Mouse (Mus musculus) hindbrain, embryonic 12.5 days (tissue): ENCODE measurements around the gene Zfr. TPM values are rescaled to one million over a fixed set of nuclear protein-coding genes. Genes with fewer than 3 reads are reported as not detected.
A peak's percentile ranks its signal among the peaks of the same experiment; 100 is the strongest.
"Not testable (repeated sequence)": the region's sequence is repeated elsewhere in the genome, so short reads cannot be mapped to it uniquely, and the experiment has no call there.

Source experiments
- ATAC-seq: fragments of 200-750 bp; cut with Nextera tagmentation; 2 replicates; pipeline ENCODE4 v1.8.0; 2017; ENCODE audit warnings: moderate TSS enrichment; ENCODE audit not compliant: low FRiP score
- H3K27ac ChIP-seq: fragments of 300-500 bp; sonication (generic); 2 replicates; pipeline ENCODE4 v1.5.1; 2016; ENCODE audit warnings: mild to moderate bottlenecking
- H3K27me3 ChIP-seq: fragments of 300-500 bp; sonication (generic); 2 replicates; pipeline ENCODE4 v1.6.1; 2016; ENCODE audit warnings: mild to moderate bottlenecking
- H3K36me3 ChIP-seq: fragments of 300-500 bp; sonication (generic); 2 replicates; pipeline ENCODE4 v1.6.1; 2016; ENCODE audit warnings: mild to moderate bottlenecking
- H3K4me1 ChIP-seq: fragments of 300-500 bp; sonication (generic); 2 replicates; pipeline ENCODE4 v1.6.1; 2016
- H3K4me2 ChIP-seq: fragments of 300-500 bp; sonication (generic); replicated peaks from 2 replicates; pipeline ENCODE4 v1.6.1; 2016; ENCODE audit warnings: mild to moderate bottlenecking
- H3K4me3 ChIP-seq: fragments of 300-500 bp; sonication (generic); 2 replicates; pipeline ENCODE4 v1.5.1; 2016; ENCODE audit warnings: mild to moderate bottlenecking
- H3K9ac ChIP-seq: fragments of 300-500 bp; sonication (generic); 2 replicates; pipeline ENCODE4 v1.6.1; 2016; ENCODE audit warnings: mild to moderate bottlenecking, moderate library complexity
- H3K9me3 ChIP-seq: fragments of 300-500 bp; sonication (generic); replicated peaks from 2 replicates; pipeline ENCODE4 v1.6.1; 2016; ENCODE audit warnings: mild to moderate bottlenecking
- WGBS: fragments of 180-500 bp; shearing (Covaris S2); methylation state at CpG from one replicate; pipeline ENCODE4 v1.1.7; 2016; 5-methylcytosine and 5-hydroxymethylcytosine counted together
- polyA plus RNA-seq: library from polyadenylated mRNA; unstranded; fragments of >200 nt; fragmentation: Nextera tagmentation; extraction: Ambion mirVana; gene quantifications from 2 replicates; pipeline ENCODE4 v1.2.1, GENCODE M21; 2016

Zfr gene
- polyA plus RNA-seq, 1 experiment from 2014 or later = 127 TPM

DNA sequence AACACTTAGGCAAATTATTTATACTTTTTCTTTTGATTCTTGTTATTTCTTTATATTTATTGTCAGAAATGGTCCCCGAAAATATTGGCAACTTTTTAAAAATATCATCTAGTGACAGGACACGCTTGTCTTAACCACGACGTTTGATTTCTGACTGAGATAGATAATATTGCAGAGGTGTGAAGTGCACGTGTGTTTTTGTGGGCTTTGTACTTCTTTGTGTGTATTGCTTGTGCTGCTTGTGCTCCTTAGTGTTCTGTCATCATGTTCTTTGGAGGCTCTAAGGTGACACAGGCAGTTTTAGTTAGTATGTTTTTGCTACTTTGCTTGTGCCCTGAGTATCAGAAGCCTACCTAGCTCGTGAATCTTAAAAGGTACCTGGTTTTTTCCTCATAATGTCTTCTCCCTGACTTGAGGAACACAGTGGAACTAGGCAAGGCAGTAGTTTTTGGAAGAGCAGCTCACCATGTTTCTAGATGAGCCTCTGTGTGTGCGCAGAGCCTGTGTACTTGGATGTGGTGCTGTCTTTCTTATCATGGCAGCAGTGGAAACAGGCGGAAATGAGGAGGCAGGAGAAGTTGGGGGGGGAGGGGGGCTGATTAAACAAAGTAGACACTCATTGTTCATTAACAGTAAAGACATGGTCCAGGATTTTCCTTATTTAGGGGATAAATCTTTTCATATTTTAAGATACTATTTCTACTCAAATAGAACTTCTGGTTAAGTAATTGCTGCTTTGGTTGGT, 23.5 kb downstream of the Zfr start:
- H3K9me3 ChIP-seq = no peaks in the 10 kb centered on the region
- H3K4me3 ChIP-seq = no peak overlapping the region
- no peak overlapping the region for H3K27ac ChIP-seq
- no peaks in the 10 kb centered on the region for H3K4me1 ChIP-seq
- H3K27me3 ChIP-seq = no peaks in the 10 kb centered on the region
- WGBS = 94% methylated on average over 8 of the region's 8 CpGs
- H3K4me2 ChIP-seq = no peak overlapping the region
- peaks cover 27% of the 10 kb centered on the region for H3K36me3 ChIP-seq
- ATAC-seq = no peak
- H3K9ac ChIP-seq = no peak overlapping the region

DNA sequence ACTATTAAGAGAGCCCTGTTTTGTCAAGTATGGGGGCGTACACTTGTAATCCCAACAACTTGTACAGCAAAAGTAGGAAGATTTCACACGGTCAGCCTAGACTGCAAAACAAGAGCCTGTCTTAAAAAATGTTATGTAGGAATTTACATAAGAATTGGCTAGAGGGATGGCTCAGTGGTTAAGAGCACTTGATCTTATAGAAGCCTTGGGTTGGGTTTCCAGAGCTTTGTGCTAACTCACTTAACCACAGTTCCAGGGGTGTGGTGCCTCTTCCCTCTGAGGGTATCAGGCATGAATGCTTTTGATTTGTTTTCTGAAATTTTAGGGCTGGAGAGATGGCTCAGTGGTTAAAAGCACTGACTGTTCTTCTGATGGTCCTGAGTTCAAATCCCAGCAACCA, 29.8 kb downstream of the Zfr start:
- peaks cover 41% of the 10 kb centered on the region for H3K36me3 ChIP-seq
- no peaks in the 10 kb centered on the region for H3K9me3 ChIP-seq
- no peak overlapping the region for H3K4me3 ChIP-seq
- H3K9ac ChIP-seq = no peak overlapping the region
- no peaks in the 10 kb centered on the region for H3K4me1 ChIP-seq
- H3K4me2 ChIP-seq = no peak overlapping the region
- 90% methylated on average over 2 of the region's 2 CpGs for WGBS
- no peak overlapping the region for H3K27ac ChIP-seq
- ATAC-seq = no peak
- H3K27me3 ChIP-seq = no peaks in the 10 kb centered on the region

DNA sequence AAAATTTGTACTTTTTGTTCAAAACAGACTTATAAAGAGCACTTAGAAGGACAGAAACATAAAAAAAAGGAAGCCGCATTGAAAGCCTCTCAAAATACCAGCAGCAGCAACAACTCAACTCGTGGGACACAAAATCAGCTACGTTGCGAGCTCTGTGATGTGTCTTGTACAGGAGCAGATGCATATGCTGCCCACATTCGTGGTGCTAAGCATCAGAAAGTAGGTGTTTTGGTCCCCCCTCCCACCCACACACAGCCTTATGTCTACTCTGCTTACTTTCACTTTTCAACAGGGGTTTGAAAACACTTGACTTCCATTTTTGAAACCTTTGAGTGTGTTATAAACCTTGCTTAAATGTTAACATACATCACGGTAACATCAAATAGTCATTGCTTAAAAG, 31.9 kb downstream of the Zfr start:
- H3K27me3 ChIP-seq = no peaks in the 10 kb centered on the region
- no peaks in the 10 kb centered on the region for H3K9me3 ChIP-seq
- ATAC-seq = no peak
- no peak overlapping the region for H3K9ac ChIP-seq
- peaks cover 52% of the 10 kb centered on the region for H3K36me3 ChIP-seq
- no peak overlapping the region for H3K4me2 ChIP-seq
- WGBS = 96% methylated on average over 6 of the region's 6 CpGs
- no peak overlapping the region for H3K27ac ChIP-seq
- no peak overlapping the region for H3K4me3 ChIP-seq
- no peaks in the 10 kb centered on the region for H3K4me1 ChIP-seq

DNA sequence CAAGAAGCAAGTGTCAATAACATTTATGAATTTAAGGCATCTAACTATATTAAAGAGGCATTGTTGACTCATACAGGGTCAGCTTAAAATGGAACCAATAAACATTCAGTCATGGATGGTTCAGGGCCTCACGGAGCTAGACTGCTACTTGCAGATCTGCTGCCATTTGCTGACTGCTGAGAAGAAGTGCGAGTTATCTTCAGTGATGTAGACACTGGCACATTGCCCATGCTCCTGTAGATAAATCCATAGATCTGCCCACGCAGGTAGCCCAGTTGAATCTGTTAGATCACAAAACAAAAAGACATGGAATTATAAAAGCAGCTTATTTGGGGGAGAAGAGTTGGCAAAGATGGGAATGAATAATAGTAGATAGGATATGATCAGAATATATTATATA, 36.1 kb downstream of the Zfr start:
- Histone ChIP-seq H3K4me3 (no peak overlapping the region), H3K4me2 (no peak overlapping the region), H3K36me3 (peaks cover 70% of the 10 kb centered on the region), H3K27me3 (no peaks in the 10 kb centered on the region), H3K4me1 (no peaks in the 10 kb centered on the region), H3K9ac (no peak overlapping the region), H3K27ac (no peak overlapping the region), H3K9me3 (no peaks in the 10 kb centered on the region)
- WGBS = 94% methylated on average over 3 of the region's 3 CpGs
- no peak for ATAC-seq

DNA sequence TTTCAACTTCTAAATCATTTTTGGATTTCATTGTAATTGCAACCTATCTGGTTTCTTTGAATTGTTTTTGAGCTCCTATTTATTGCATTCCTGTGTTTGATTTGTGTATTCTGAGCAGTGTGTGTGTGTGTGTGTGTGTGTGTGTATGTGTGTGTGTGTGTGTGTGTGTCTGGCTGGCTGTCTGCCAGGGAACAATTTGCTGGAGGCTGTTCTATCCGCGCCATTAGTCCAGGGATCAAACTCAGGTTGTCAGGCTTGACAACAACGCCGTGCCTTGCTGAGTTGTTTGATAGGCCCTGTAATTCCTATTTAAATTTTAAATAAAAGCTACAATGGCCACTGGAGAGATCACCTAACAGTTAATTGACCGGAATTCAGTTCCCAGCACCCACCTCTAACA, 60.5 kb downstream of the Zfr start:
- WGBS = 70% methylated on average over 5 of the region's 5 CpGs
- H3K4me2 ChIP-seq = no peak overlapping the region
- ATAC-seq = no peak

DNA sequence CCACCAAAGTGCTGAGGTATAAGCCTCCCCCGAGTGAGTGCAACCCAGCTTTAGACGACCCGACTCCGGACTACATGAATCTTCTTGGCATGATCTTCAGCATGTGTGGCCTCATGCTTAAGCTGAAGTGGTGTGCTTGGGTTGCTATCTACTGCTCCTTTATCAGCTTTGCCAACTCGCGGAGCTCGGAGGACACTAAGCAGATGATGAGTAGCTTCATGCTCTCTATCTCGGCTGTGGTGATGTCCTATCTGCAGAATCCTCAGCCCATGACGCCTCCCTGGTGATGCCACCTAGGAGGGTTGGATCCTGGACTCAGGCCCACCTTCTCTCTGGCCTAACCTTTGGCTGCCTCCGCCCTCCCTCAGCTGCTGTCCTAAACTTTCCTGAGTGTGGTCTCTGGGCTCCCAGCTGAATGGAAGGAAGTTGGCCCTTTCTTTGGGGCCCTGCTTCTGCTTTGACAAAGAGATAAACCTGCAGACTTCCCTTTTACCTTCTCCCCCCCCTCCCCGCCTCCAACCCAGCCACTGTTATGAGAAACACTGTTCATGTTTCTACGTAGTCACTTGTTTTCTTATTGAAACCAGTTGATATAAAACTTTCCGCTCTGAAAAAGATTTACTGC, 63.7 kb downstream of the Zfr start:
- not testable (repeated sequence) for H3K4me2 ChIP-seq, H3K27me3 ChIP-seq, ATAC-seq, H3K9ac ChIP-seq, H3K9me3 ChIP-seq, H3K4me3 ChIP-seq, H3K27ac ChIP-seq, H3K4me1 ChIP-seq
- peaks cover 52% of the 10 kb centered on the region for H3K36me3 ChIP-seq
- 95% methylated on average over 13 of the region's 13 CpGs for WGBS

More for the DNA sequence above, 60.5 kb downstream of the Zfr start:
- no peak overlapping the region for H3K9ac ChIP-seq
- peaks cover 62% of the 10 kb centered on the region for H3K36me3 ChIP-seq
- H3K27ac ChIP-seq = no peak overlapping the region
- H3K4me3 ChIP-seq = no peak overlapping the region
- H3K27me3 ChIP-seq = no peaks in the 10 kb centered on the region
- no peaks in the 10 kb centered on the region for H3K4me1 ChIP-seq
- H3K9me3 ChIP-seq = no peaks in the 10 kb centered on the region

DNA sequence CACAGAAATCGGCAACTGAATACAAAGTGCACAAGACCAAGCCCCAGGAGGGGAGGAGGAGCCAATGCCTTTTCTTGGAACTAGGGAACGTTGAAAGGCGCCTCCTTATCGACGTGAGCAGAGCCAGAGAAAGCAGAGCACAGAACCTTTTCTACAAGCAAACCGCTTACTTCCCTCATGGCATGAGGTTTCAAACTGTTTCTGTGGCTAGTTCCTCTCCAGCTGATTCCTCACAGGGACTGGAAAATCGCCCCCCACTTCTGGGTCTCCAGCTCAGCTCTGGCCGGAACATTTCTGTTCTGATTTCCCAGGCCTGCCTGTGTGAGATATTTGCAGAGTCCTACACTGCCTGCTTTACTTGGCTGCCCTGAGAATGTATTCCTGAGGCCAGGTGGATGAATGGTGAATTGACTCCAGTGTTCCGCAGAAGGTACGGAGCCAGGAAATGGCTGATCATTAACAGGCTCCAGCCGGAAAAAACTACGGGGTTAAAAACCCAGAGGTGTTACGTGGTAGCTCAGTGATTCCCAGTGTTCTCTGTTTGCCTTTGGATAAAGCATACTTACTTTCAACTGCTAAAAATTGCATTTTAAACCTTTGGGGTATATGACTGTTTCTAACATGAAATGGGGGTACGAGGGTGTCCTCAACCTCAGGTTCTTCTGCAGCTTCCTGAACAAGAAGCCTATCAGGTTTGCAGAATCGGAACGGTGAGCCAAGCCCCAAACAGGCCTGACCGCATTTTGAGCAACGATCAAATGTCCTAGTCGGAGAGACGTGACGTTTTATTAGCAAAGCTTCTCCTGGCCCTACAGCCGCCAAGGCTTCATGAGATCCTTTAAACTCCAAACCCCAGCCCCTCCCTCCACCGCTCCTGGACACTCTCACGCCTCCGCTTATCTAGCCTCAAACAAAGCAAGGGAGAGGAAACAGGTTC, 76.5 kb downstream of the Zfr start:
- 0 out of 2 replicates have a peak, but pooled peaks cover 3% of the 10 kb centered on the region for H3K4me1 ChIP-seq
- H3K27ac ChIP-seq = peak overlapping the region; percentile 26; the same call in 1 of the 2 replicates
- no peak overlapping the region for H3K9ac ChIP-seq
- H3K9me3 ChIP-seq = no peaks in the 10 kb centered on the region
- ATAC-seq = no peak
- no peak overlapping the region for H3K4me2 ChIP-seq
- H3K27me3 ChIP-seq = no peaks in the 10 kb centered on the region
- WGBS = 63% methylated on average over 25 of the region's 25 CpGs
- H3K36me3 ChIP-seq = peaks cover 11% of the 10 kb centered on the region; the same call in 1 of the 2 replicates
- H3K4me3 ChIP-seq = no peak overlapping the region

DNA sequence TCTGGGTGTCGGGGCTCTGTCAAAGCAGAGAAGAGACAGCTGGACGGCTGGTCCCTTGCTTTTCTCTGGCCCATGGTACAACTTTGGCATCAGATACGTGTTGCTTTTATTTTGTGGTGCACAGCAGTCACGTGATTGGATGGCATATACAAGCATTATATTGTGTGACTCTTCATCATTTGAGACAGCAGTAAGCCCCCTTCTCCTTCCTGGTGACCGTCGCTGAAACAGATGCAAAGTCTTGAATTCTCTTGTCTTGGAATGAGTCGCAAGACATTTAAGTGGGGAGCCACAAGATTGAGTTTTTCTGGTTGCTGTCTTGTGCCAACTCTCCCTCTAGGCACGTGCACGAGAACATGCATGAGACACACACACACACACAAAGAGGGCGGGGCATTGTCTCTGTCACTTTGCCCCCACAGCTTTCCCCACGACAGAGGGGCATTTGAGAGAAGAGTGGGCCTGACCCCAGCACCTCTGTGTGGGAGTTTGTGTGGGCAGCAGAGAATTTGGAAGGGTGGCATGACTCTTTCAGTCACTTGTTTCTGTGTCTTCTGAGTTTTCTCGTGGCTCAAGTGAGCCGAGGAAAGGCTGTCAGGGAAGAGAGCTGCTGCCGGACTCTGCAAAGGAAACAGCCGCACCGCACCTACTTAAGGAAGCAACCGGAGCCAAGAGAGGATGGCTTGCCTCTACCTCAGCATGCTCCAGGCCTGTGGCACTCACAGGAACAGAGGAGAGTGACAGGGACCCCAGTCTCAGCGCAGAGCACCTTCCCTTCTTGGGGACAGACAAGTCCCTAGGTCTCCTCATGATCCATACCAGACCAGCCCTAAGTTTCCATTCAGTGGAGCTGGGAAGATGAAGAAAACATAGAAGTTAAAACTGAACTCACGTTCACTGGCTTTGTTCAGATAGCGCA, 77.4 kb downstream of the Zfr start:
- H3K4me3 ChIP-seq = no peak overlapping the region
- 0 out of 2 replicates have a peak, but pooled peaks cover 3% of the 10 kb centered on the region for H3K4me1 ChIP-seq
- 76% methylated on average over 20 of the region's 20 CpGs for WGBS
- no peak for ATAC-seq
- H3K27ac ChIP-seq = peak overlapping the region; percentile 26; the same call in 1 of the 2 replicates
- H3K9ac ChIP-seq = no peak overlapping the region
- no peak overlapping the region for H3K4me2 ChIP-seq
- peaks cover 9% of the 10 kb centered on the region; the same call in 1 of the 2 replicates for H3K36me3 ChIP-seq
- no peaks in the 10 kb centered on the region for H3K9me3 ChIP-seq
- H3K27me3 ChIP-seq = no peaks in the 10 kb centered on the region

DNA sequence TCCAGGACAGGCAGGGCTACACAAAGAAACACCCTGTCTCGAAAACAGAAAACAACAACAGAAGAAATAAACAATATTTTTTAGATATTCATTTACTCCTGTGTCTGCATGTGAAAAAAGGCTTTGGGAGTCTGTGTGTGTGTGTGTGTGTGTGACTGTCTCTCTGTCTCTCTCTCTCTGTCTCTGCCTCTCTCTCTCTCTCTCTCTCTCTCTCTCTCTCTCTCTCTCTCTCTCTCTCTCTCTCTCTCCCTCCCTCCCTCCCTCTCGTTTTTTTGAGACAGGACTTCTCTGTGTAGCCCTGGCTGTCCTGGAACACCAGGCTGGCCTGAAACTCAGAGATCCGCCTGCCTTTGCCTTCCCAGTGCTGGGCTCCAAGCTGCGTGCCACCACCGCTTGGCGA, 78.3 kb downstream of the Zfr start:
- no peaks in the 10 kb centered on the region for H3K27me3 ChIP-seq
- 0 out of 2 replicates have a peak, but pooled peaks cover 3% of the 10 kb centered on the region for H3K4me1 ChIP-seq
- H3K36me3 ChIP-seq = 0 out of 2 replicates have a peak, but pooled peaks cover under 1% of the 10 kb centered on the region
- H3K27ac ChIP-seq = no peak overlapping the region
- no peak overlapping the region for H3K4me2 ChIP-seq
- 77% methylated on average over 5 of the region's 6 CpGs for WGBS
- no peak; the same call in 1 of the 2 replicates for ATAC-seq
- no peak overlapping the region for H3K4me3 ChIP-seq
- no peaks in the 10 kb centered on the region for H3K9me3 ChIP-seq
- H3K9ac ChIP-seq = no peak overlapping the region

DNA sequence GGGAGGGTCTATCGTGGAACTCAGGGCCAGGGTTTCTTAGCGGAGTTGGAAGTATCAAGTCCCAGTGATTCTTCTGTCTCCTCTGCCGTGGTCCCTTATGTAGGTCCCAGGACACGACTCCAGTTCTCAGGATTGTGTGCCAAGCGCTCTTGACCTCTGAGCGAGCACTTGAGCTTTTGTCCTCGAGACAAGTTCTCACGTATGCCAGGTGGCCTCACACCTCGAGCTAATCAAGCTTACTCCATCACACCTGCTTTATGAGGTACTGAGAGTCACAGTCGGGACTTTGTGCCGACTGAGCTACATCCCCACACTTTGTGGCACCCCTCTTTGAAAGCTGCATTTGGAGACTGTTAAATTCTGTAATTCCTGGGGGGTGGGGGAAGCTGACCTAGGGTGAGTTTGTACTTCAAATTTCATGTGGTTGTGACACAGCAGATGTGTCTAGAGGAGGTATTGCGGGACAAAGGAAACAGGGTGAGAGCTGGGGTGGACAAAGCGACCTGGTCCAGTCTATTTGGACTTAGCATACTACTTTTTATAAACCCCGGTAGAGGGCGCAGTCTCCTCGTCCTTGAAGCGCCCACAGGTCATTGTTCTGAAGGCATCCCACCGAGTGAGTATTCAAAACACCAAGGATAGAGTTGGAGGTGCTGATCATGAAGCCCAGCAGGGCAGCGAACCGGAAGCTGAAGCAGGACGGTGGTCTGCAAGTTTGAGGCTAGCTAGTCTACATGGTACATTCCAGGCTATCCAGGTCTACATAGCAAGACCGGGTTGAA, 79.0 kb downstream of the Zfr start:
- Histone ChIP-seq H3K36me3 (no peaks in the 10 kb centered on the region), H3K4me1 (0 out of 2 replicates have a peak, but pooled peaks cover 3% of the 10 kb centered on the region), H3K4me2 (peak overlapping the region; percentile 19; the same call in 1 of the 2 replicates), H3K4me3 (no peak overlapping the region), H3K9me3 (no peaks in the 10 kb centered on the region), H3K9ac (no peak overlapping the region), H3K27me3 (no peaks in the 10 kb centered on the region), H3K27ac (no peak overlapping the region)
- peak; percentile 81 for ATAC-seq
- 38% methylated on average over 22 of the region's 22 CpGs for WGBS

DNA sequence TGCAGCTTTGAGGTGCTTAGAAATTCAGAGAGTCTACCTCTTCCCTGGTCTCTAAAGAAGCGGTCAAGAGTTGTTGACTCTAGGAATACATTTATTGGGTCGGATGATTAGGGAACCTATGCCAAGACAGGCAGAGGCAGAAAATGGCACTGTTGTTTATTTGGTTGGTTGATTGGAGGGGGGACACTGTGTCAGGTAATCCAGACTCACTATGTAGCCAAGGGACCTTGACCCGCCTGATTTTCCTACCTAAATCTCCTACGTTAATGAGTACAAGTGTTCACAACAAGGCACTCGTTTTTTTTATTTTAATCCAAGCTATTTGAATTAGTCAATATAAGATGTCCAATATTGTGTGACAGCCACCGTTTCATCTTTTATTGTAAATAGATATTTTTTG, 79.7 kb downstream of the Zfr start:
- ATAC-seq = no peak
- no peaks in the 10 kb centered on the region for H3K36me3 ChIP-seq
- no peak overlapping the region for H3K4me3 ChIP-seq
- H3K27me3 ChIP-seq = no peaks in the 10 kb centered on the region
- H3K9me3 ChIP-seq = no peaks in the 10 kb centered on the region
- H3K4me1 ChIP-seq = 0 out of 2 replicates have a peak, but pooled peaks cover 3% of the 10 kb centered on the region
- 88% methylated on average over 6 of the region's 6 CpGs for WGBS
- no peak overlapping the region for H3K9ac ChIP-seq
- H3K27ac ChIP-seq = no peak overlapping the region
- H3K4me2 ChIP-seq = no peak overlapping the region
